Mouse (Mus musculus): ENCODE results near the gene Lrrc74a.

The Lrrc74a gene

DNA sequence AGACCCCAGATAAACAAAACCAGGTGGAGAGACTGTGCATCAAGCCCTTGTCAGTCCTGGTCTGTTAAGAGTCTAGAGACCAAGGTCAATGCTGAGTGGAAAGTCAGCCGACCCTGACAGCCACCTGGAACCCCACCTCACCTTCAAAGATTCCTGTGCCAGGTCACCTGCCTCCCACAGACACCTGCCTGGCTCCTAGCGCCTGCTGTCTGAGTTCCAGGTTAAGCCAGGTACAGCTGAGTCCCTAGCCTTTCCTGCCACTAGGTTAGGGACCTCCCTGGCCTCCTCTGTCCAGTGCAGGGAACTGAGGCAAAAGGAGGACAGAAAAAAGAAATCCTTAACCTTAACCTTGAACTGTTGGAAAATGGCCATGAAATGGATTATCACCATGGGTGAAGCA lies 70.7 kb downstream of the Lrrc74a start:
- no peak for DNase-seq (ENCODE audit: low spot score)

- DNase-seq (ENCODE audit: low spot score), result no peak
These were observed 71.1 kb downstream of the Lrrc74a start for GRCm38 (mm10) chr12:86805315-86805714.

DNA sequence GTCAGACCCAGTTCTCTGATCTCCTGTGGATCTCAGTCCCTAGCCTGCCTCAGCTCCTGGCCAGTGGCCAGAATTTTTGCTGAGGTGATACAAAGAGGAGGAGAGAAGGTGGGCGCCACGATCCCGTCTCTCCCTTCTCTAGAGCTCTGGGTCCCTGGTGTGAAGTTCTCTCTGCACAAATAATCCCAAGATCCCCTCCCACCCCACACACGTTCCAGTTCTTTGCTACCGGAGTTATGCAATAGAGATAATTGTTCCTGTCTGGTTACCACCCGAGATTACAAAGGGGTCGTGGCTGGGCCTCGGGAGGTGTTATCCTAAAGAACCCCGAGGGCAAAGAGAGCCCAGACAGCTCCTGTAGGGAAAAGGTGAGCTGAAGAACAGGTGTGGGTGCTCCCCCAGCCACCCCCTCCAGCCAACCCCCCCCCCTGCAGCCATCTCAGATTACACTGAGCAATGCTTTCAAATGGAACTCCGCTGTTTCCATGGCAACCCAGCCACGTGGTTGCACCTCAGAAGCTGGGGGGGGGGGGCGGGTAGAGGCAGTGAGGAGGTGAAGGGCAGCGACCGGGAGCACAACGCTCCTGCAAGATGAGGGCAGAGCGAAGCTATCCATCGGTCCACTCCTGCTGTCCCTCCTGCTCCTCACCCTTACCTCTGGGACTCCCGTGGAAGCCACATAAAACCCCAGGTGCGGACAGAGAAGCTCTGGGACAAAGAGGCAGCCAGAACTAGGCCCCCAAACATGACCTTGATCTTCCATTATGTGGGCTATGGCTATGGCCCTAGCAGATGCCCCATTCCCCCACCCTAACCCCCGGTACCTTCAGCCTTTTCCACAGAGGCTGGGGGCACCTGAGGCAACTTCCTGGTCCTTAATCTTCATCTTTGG lies 72.1 kb downstream of the Lrrc74a start:
- DNase-seq (ENCODE audit: low spot score), result no peak

DNA sequence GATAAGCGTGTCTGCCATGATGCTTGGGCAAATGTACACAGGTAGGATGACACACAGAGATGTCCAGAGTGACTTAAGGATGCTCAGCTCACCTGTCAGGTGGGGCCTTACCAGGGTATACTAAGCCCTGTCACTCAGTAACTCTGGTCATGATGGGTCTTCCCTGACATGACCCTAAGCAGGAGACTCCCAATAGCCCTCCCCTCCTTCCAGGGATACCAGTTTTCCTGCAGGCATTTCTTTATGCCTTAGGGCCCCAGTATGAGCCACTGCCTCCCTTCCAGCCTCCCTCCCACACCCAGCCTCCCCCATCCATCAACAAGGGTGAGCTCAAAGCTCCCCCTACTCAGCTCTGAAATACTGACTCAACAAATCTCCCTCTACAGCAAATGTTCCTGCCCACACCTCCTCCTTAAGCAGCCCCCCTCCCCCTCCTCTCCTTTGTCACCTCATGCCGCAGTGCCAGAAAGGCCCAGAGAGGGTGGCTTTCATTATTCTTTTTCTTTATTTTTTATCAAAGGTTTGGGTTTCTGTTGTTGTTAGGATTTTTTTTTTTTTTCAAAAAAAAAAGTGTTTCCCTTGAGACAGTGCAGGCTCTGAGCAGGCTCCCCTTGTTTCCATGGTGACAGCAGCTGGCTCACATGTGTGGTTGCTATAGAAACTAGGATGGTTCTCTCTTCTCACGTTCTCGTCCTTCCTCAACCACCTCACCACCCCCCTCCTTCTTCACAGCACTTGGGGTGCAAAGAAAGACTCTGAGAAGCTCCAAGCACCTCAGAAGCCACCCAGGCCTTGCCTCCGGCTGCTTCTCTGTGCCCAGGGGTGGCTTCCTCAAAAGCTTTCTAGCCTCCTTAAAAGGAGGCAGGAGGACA lies 73.0 kb downstream of the Lrrc74a start:
- no peak for DNase-seq (ENCODE audit: low spot score)

DNA sequence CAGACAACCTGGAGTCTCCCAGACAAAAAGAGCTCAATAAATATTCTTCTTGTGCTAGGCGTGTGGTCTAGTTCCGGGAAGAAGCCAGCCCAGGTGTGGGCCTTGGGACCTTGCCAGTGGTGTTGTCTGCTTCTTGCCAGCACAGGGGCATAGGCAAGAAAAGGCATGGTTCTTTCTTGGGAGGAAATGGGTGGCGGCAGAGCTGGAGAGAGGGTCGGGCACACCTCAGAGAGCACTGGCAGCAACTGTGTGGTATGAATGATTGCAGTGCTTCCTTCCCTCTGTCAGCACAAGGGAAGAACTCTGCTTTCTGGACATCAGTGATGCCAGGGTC lies 73.6 kb downstream of the Lrrc74a start:
- DNase-seq (ENCODE audit: low spot score), result no peak

GRCm38 (mm10) chr12:86808856-86809255 lies 74.7 kb downstream of the Lrrc74a start:
- DNase-seq (ENCODE audit: low spot score), result no peak

DNA sequence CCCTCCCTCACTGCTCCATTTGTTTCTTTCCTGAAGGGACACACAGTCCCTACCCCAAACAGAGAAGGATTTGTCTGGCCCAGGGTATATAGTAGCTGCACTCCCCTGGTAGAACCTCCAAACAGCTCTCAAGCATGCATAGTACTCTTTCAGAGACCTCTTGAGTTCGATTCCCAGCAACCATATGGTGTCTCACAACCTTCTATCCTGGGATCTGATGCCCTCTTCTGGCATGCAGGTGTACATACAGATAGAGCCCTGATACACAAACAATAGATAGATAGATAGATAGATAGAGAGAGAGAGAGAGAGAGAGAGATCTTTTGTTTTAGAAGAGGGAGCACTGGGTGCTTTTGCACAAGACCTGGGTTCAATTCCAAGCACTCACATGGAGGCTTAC lies 75.9 kb downstream of the Lrrc74a start:
- DNase-seq (ENCODE audit: low spot score), result no peak

GRCm38 (mm10) chr12:86810725-86811444 lies 76.7 kb downstream of the Lrrc74a start:
- DNase-seq (ENCODE audit: low spot score), result no peak

GRCm38 (mm10) chr12:86812782-86813181 lies 78.6 kb downstream of the Lrrc74a start:
- DNase-seq (ENCODE audit: low spot score), result no peak
